21 mouse cellular contexts compared by ENCODE assay signal in genomic region chr17:29280422-29280821, GRCm38 (mm10). TPM values are rescaled to one million over a fixed set of nuclear protein-coding genes. Genes with fewer than 3 reads are reported as not detected.
DNase-seq lines count a peak whose midpoint lies in the region; ATAC-seq and TF ChIP-seq lines count a peak whose summit lies in the region.
"Had no signal": no experiment of that assay in that cellular context is flagged by ENCODE, and none has a peak within 500 bp of the region (broad histone marks: within the 10 kb centered on the region; RNA-seq: fewer than 3 reads in every experiment).

No protein-coding gene starts in this region.

- peaks cover 56% of the 10 kb centered on the region for H3K36me3 ChIP-seq in E14TG2a.4 (ENCODE audit: insufficient read depth, low read length)

- H3K9me3 ChIP-seq in E14TG2a.4 (ENCODE audit: low read length), result peaks cover 2% of the 10 kb centered on the region; the same call in 1 of the 2 replicates
- H3K9me3 ChIP-seq: embryonic facial prominence, embryonic 10.5 days; hindbrain, embryonic 10.5 days had no signal

- peaks cover 80% of the 10 kb centered on the region for H3K4me1 ChIP-seq in E14TG2a.4 (replicated peaks; ENCODE audit: low read depth, low read length)
- H3K4me1 ChIP-seq in cerebellum, adult 2 months (ENCODE audit: control insufficient read depth, insufficient read depth, low read length), result peaks cover 2% of the 10 kb centered on the region; the same call in 1 of the 2 replicates

- TF ChIP-seq CTCF in E14TG2a.4 (conservative IDR thresholded peaks at IDR 0.05; ENCODE audit: low read length), result no peak
- no peak for TF ChIP-seq CTCF in cerebellum, adult 2 months (IDR thresholded peaks at IDR 0.05; ENCODE audit: borderline replicate concordance, insufficient read depth, low read depth, low read length)

- peak; percentile 56 for DNase-seq in ZHBTc4 (ENCODE audit: low read depth, low spot score)
- peak; percentile 81 to 84 for DNase-seq in thymus, postnatal 36 days
- DNase-seq in lung, postnatal 4 days, result no peak
- no peak for DNase-seq in cerebellum, adult 2 months
- DNase-seq in lung, postnatal 36 days, result no peak
- DNase-seq: cerebellum, adult 8-10 months; kidney, adult 18-20 months; kidney, postnatal 14 days; left cerebral cortex, postnatal 4 days; liver; retina, postnatal 1 day; right cerebral cortex, postnatal 4 days had no signal

- 0 out of 2 replicates have a peak overlapping the region, but pooled peaks have one; percentile 1 for H3K4me3 ChIP-seq in E14TG2a.4 (replicated peaks; ENCODE audit: low read length)
- no peak overlapping the region for H3K4me3 ChIP-seq in cerebellum, adult 2 months (replicated peaks; ENCODE audit: insufficient read depth, low read depth, low read length)
- H3K4me3 ChIP-seq: embryonic facial prominence, embryonic 10.5 days; hindbrain, embryonic 10.5 days; layer of hippocampus, adult 2 months had no signal

- TF ChIP-seq POLR2A in cerebellum, adult 2 months (IDR thresholded peaks at IDR 0.05; ENCODE audit: borderline replicate concordance, insufficient read depth, low read length), result no peak

- ATAC-seq in neutrophil, adult 5-6 weeks (ENCODE audit: extremely low read depth, insufficient number of reproducible peaks, low FRiP score, poor library complexity, severe bottlenecking), result 0 out of 2 replicates have a peak, but pooled peaks have one; percentile 26
- ATAC-seq: hindbrain, postnatal 0 days; lung, postnatal 0 days; midbrain, embryonic 16.5 days had no signal

- 95% methylated on average over 5 of the region's 5 CpGs for WGBS in cerebellum, adult 2 months

- H3K27me3 ChIP-seq in E14TG2a.4 (ENCODE audit: insufficient read depth, low read length), result no peaks in the 10 kb centered on the region
- no peaks in the 10 kb centered on the region for H3K27me3 ChIP-seq in cerebellum, adult 2 months (ENCODE audit: control insufficient read depth, insufficient read depth, low read length)
- H3K27me3 ChIP-seq: megakaryocyte, embryonic 14.5 days had no signal

- no peak overlapping the region for H3K27ac ChIP-seq in cerebellum, adult 2 months (ENCODE audit: insufficient read depth, low read length)
- H3K27ac ChIP-seq: embryonic facial prominence, embryonic 10.5 days; hindbrain, embryonic 10.5 days; hindbrain, postnatal 0 days; layer of hippocampus, adult 2 months had no signal

RNA-seq across cellular contexts. Expression of gene BC004004, which starts 11.8 kb away (rescaled TPM):
- 65.4 and 72.1 TPM in 2 replicates for total RNA-seq in neutrophil, adult 5-6 weeks (2017)
- 102 and 111 TPM in 2 replicates for polyA plus RNA-seq in cerebellum, adult 2 months (2012; rRNA removed)

RNA-seq across cellular contexts. Expression of gene Ppil1, which starts 16.4 kb away (rescaled TPM):
- 23.1 and 25.7 TPM in 2 replicates for total RNA-seq in neutrophil, adult 5-6 weeks (2017)
- polyA plus RNA-seq in cerebellum, adult 2 months (2012; rRNA removed), result 25.1 and 25.3 TPM in 2 replicates

RNA-seq across cellular contexts. Expression of gene Pi16, which starts 37.1 kb away (rescaled TPM):
- total RNA-seq in neutrophil, adult 5-6 weeks (2017), result 151 and 159 TPM in 2 replicates
- polyA plus RNA-seq in cerebellum, adult 2 months (2012; rRNA removed), result 0.75 and 1.0 TPM in 2 replicates

RNA-seq across cellular contexts. Expression of gene Cpne5, which starts 42.5 kb away (rescaled TPM):
- 1.4 and 1.8 TPM in 2 replicates for total RNA-seq in neutrophil, adult 5-6 weeks (2017)
- polyA plus RNA-seq in cerebellum, adult 2 months (2012; rRNA removed), result 7.5 and 8.4 TPM in 2 replicates

Comparison
In these comparisons a context has a peak if more than half of its experiments do, and no peak if none do; other contexts are left out.
1. DNase-seq: peak in ZHBTc4 (single experiment) and thymus, postnatal 36 days (2 of 2); none in lung, postnatal 4 days (0 of 2), cerebellum, adult 2 months (0 of 2) and lung, postnatal 36 days (single experiment).